Mouse (Mus musculus) heart, adult 11 months (tissue): ENCODE results near the gene Epn2.

Experiments
- DNase-seq: peaks from one replicate; pipeline ENCODE4 v3.0.0; 2022

Epn2 gene

DNA sequence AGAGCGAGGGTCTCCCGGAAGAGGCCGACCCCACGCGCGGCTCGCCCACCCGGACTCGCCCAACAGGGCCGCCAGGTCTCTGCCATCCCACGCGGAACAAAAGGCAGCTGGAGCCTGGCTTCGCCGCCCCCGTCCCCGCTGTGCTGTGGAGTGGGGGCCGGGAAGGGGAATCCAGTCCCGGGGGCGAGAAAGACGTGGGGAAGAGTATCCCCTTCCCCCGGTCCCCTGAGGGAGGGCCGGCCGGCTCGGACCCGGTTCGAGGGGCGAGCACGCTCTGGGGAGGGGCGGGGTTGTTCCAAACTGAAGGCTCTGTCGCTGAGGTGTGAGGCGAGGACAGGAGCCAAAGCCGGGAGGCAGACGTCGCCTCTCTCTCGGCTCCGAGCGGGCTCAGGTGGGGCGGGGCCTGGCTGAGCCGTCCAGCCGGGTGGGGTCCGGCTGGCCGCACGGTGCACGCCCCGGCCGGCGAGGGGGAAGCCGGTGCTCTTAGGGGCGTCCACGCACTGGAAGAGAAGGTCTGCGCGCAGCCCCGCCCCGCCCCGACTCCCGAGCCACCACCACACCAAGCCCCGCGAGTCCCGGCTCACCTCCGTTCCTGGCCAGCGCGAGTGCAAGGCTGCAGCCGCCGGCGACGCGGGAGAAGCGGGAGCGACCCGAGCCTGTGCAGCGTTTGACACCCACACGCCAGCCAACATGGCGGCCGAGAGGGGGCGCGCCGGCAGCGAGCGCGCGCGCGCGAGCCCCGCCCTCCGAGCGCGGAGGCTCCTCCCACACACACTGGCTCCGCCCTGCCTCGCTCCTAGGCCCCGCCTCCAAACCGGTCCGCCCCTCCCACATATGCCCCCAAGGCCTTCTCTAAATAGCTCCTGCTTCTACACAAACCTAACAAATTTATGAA lies at the start of gene Epn2:
TSS of gene Epn2 (minus strand) at position 705 of the 895 bp plus-strand sequence.
- peak; percentile 99 for DNase-seq

DNA sequence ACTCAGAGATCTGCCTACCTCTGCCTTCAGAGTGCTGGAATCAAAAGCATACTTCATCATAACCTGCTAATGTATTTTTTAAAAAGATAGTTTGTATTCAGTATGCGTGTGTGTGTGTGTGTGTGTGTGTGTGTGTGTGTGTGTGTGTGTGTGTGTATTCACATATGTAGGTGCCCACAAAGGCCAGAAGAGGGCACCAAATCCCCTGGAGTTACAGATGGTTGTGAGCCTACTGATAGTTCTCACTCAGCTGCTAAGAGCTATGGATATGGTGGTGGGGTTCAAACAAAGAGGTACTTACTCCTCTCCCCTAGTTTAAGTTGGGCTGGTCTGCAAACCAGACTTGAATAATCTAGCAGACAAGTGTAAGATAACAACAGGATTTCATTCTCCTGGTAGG lies 47.0 kb upstream of the Epn2 start:
- DNase-seq, result no peak

DNA sequence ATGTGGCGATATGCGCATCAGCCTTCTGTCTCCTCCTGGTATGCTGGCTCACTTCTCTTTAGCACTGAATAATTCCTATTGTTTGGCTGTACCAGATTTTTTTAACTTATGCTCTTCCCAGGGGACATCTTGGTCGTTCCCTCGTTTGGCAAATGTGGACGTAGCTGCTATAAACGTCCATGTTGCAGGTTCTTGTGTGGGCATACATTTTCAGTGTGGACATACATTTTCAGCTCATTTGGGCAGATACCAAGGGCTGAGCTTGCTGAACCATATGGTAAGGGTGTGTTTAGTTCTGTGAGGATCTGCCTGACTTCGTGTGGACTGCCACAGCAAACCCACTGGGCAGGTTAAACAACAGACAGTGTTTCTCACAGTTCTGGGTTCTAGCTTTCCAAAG lies 45.6 kb upstream of the Epn2 start:
- DNase-seq, result no peak

DNA sequence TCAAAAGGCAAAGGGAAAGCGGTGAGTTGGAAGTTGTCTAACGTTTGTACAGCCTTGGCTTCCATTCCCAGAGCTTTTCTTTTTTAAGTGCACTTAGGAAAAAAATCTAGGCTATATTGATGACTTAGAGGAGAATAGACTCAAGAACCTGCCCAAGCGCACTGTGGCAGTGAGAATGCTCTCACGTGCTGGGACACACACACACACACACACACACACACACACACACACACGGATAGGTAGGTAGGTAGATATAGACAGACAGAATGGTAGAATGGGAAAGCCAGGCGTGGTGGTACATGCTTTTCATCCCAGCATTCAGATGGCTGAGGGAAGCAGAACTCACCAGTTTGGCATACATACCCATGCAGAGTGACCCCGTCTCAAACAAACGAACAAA lies 41.3 kb upstream of the Epn2 start:
- DNase-seq, result no peak

DNA sequence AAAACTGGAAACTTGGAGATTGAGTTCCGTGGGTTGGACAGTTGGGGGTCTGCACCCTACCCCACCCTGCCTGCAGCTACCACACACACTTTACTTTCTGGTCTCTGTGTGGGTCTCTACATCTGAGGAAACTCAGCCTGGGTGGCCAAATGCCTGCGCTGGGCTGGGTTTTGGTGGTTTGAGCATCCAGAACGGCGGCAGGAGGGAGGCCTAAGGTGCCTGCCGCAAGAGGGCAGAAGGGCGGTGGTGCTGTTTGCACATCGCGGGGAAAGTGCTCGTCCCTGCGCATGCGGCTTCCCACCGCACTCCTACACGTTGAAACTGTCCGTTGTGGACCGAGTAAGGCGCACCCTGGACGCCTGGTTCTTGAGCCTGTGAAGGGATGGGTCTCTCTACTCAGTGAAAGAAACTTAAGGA lies 40.8 kb upstream of the Epn2 start:
- peak; percentile 99 for DNase-seq

DNA sequence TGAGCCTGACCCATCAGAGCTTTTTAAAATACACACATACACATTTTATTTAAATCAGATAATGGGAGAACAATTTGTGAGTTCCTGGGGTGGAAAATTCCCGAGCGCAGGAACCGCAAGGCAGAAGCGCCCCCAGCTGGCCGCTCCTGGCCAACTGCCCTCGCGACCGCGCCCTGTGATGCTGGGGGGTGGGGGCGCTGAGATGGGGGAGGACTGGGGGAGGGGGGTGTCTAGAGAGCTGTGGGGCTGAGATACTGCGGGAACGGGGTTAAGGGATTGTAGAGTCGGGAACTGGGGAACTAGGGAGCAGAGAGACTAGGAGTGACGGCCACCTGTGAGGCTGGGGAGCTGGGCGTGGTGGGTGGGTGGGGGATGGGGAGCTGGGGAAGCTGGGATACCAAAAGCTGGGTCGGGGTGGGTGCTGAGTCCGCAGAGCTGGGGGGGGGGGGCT lies 40.3 kb upstream of the Epn2 start:
- DNase-seq, result peak; percentile 98

DNA sequence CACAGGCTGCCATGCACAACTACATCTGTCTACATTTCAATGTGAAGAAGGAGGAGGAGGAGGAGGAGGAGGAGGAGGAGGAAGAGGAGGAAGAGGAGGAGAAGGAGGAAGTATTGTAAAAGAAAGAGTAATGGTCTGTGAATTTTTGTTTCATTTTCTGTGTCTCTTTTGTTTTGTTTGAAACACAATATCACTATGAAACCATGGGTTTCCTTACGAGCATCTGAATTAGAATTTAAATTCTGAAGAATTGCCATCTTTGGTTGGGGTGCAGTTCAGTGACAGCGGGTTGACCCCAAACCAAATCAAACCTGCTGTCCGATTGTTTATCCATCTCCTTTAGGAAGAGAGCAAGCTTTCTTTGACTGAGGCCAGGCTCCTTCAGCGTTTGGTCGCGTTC lies 39.9 kb upstream of the Epn2 start:
- DNase-seq, result peak; percentile 69

DNA sequence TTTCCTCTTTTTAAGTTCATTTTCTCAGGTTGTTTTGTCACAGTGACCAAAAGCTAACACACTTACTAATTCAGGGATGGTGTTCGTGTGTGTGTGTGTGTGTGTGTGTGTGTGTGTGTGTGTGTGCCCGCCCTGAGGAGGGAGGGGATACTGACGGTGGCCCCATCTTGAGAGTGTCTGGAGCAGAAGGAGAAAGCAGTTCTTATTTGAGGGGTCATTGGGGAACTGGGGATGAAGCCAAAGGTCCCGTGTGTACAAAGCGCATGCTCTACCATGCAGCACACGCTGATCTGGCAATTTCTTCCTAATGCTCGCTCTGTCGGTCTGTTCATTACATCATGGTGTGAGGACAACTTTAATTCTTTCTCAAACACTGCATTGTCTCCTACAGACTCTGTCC lies 39.1 kb upstream of the Epn2 start:
- DNase-seq, result peak; percentile 91

DNA sequence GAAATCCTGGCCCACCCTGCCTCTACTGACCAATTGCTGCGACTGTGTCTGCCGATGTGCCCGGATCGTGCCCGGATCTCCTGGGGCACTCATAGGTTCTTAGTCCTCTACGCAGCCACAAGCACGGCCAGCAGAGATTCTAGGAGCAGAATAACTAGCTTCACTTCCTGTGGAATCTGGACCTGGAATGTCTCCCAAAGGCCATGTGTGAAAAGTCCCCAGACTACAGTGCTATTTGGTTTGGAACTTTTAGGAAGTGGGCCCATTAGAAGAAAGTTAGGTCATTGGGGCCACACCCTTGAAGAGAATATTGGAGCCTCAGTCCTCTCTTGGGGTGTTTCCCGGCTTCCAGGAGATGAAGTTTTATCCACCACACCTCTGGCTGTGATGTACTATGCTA lies 38.6 kb upstream of the Epn2 start:
- peak; percentile 98 for DNase-seq

DNA sequence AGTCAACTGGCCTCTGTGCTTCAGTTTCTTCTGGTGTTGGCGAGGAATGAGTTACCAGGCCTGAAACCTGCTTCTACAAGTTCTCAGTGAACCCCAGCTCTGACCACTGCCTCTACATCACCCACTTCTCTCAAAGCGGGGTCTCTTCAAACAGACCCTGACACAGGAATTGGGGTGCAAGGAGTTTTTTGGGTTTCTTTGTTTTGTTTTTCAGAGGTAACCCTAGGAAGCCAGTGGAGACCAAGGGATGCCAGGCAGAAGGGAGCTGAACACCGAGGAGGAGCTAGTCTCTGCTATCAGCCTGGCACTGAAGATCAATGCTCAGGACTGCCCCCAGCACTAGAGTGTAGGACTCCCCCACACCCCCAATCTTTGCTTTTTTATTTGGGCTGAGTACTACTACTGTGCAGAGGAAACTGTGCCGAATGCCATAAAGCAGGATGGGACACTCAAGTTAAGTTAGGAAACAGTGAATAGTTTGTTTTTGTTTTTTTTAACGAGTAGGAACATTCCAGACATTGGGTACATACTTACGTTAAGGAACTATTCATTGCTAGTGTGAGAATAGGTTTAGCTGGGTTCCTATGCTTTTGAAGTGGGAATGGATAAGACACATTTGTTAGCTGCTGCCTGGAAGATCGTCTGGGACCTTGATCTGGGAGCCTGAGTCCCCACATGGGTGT lies 37.9 kb upstream of the Epn2 start:
- DNase-seq, result peak; percentile 91

DNA sequence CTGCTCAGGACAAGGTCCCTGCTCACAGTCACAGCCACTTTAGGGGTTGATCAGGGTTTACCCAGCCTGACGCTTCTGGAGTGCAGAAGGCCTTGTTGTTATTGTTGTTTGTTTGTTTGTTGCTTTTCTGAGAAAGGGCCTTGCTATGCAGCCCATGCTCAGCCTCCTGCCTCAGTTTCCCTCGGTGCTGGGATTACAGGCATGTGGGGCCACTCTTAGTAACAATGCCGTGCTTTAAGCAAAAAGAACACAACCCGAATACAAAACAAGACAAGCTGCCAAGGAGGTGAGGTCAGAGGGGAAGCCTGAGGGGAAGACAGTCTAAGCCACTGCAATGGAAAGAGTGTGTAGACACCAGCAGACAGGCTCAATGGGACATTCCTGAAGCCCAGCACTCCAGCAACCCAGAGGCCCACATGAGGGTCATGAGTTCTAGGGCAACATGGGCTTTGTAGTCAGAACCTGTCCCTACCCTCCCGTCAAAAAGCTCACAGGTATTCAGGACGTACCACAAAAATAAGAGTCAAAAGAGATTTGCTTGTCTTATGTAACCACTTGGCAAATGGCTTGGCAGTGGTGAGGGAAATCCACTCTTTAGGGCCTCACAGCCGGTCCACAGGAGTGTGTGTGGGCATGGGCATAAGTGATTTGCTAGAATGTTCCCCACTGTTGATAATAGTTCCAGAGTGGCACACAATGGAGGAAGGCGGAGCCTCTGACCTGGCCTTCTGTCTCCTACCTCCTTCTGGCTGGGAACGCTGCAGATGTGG lies 37.2 kb upstream of the Epn2 start:
- DNase-seq, result peak; percentile 95

DNA sequence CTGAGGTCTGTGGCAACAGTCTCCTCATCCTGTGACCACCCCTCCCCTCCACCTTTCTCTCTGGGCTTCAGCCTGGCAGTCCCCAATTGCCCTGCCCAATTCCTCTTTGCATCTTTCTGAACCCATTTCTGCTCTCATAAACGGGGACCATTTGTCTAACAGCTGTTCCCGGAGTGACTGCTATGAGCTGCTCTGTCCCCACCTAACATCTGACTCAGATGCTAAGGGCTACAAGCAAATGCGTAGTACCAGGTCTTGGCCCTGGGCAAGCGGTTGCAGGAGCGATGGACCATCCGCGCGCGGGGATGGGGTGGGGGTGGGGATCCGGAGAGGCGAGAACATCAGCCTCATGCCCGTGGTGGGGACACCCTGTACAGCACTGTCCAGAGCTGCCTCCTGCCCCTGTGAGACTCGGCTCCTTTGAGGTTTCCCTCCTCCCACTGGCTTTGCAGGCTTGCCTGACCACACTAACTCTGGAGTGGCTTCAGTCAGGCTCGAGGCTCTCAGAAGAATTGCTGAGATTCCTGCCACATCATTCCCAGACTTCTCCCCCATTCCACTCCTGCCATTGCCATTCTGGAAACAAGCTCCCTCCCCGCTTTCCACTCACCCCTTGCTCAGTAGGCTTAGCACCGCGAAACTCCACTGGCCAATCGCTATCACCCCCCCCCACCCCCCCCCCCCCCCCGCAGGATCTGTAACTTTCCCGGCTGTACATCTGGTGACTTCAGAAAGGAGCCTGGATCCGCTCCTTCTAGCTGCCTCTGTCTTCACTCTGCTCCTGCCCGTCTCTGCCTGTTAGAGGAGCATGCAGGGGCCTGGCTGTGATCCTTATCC lies 36.4 kb upstream of the Epn2 start:
- DNase-seq, result peak; percentile 96

DNA sequence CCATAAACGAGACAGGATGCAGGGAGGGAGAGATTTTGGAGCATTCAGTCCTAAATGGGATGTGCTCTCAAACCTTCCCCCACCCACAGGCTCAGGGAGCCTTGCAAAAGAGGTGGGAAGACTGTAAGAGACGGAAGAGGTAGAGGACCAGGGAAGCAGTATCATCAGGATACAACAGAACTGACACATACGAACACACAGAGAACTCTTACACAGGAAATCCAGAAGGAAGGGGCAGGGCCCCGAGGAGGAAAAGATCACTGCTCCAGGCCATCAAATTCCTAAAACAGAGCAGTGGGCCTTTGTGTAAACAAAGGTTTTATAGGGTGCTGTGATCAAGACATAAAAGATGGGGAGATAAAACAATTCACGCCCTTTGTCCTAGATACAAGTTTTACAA lies 34.9 kb upstream of the Epn2 start:
- DNase-seq, result peak; percentile 96

DNA sequence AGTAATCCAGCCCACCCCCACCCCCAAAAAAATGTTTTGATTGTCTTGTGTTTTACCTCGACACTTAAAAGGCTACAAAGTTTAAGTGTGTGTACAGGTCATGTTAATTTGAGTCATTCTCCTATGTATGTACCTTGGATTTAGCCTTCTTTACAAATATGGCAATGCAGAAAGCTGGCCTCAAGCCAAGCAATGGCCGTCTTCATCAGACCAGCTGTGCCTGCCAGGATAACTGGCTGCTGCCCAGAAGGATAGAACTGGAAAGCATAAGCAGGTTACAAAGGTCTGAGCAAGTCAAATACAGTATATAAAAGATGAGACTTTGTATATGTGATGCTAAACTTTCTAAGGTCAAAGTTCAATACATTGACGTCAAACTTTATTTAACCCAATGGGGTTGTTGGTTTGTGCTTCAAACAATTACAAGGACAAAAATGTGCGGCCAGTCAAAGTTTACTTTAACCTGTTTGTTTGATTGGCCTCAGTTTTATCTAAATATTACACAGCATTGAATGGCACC lies 32.7 kb upstream of the Epn2 start:
- DNase-seq, result peak; percentile 87

DNA sequence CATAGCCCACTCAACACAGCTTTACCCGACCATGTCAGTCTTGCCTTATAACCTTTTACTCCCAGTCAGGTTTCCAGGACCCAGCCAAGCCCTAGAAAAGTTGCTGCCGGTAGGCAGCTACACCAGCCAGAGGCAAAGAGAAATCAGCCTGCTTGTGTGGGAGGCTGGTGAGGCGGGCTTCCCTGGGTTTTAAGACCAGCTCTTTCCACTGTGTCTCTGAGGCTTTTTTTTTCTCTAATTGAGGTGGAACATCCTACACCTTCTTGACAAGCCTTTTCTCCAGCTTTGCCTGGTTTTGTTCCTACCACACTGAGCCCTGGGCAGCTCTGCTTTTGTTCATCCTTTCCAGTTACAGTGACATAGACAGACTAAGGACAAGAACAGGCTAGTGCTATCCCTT lies 31.7 kb upstream of the Epn2 start:
- peak; percentile 58 for DNase-seq

DNA sequence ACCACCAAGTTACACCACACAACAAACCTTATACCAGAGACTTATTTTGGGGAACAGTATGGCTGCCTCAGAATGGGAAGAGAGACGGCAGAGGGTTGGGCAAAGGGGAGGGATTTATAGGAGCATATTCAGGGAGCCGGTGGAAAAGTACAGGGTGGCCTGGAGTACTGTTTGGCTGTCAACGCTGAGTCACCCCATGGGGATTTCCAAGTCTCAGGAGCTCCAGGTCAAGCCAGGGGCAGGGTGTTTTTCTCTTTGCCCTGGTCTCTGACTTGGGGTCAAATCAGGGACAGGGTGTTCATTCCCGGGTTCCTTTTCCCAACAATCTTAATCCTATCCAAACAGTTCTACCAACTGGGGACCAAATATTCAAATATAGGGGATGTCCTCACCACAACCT lies 28.6 kb upstream of the Epn2 start:
- DNase-seq, result peak; percentile 94

DNA sequence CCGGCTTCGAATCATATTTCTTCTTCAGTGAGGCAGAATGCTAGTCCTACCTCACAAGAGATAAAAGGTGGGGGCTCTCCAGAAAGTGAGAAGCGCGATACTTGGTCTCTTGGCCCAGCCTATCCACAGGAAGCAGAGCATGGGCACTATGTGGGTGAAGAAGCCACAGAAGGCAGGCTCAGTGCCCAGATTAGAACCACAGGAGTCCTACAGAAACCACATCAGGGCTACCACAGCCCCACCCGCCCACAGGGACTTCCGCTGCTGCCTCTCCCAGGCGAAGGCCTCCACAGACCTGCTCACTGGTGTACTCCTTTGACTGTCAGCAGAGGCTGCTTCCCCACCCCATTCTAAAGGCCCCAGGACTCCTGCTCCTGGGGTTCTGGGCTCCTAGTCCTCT lies 23.2 kb upstream of the Epn2 start:
- DNase-seq, result peak; percentile 91

DNA sequence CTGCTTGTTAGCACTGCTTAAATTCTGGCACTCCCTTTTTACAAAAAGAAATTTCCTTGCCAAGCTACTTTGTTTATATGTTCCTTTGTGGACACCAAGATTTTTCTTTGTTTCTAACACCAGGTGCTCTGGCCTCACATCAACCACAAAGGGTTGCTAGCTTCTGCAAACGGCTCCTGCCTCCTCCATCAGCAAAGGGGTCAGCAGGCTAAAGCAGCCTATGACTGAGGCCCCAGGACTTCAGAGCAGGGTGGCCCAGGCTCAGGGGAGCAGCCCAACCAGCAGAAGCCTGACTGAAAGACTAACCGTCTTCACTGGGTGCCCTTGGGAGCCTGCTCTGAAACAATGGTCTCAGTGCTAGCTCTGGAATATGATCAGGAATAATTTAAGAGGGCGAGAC lies 22.0 kb upstream of the Epn2 start:
- peak; percentile 93 for DNase-seq

DNA sequence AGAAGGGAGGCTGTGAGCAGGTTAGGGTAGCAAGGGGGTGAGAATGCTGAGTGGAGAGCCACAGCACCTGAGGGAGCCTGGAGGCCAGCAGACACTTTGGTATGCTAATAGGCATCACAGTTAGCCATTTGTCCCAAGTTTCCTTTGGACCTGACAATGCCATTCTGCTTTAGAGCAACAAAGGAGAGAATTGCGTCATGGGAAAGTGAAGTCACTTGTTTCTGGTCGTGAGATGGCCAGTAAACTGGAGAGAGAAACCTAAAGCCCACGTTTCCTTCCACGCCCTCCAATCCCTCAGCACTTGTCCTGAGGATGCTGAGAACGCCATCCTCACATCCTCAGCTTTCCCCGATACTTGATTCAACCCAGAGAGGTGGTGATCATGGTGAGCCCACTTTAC lies 18.9 kb upstream of the Epn2 start:
- no peak for DNase-seq

DNA sequence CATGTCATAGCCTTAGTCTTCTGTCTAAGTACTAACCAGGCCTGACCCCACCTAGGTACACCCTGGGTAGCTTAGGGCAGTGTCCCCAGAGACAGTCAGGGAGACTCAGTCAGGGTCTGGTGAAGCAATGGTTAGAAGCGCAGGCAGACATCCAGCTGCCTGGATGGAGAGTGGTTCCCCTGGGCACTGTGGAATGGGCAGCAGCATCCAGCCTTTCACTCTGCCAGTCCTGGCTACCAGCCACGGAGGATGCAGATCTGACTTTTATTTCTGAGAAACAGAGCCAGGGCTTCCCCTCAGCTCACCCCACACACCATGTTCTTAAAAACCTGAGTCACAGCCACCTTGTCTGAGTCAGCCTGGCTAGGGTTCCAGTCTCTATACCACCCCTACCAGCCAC lies 18.0 kb upstream of the Epn2 start:
- DNase-seq, result peak; percentile 91

DNA sequence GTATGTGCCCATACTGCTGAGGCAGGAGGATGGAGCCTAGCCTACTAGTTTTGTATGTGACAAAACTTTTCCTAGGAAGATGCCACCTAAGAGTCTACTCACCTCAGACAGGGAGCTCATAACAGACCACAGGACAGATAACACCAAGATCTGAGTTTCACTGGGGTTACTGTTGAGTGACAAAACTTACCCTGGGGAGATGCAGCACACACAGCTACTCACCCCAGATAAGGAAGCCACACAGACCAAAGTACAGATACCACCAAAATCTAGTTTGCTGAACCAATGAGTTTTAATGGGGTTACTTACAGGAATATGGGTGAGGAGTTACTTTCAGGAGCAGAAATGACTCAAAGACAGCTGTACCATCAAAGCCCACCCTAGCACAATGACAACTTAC lies 13.6 kb upstream of the Epn2 start:
- no peak for DNase-seq

DNA sequence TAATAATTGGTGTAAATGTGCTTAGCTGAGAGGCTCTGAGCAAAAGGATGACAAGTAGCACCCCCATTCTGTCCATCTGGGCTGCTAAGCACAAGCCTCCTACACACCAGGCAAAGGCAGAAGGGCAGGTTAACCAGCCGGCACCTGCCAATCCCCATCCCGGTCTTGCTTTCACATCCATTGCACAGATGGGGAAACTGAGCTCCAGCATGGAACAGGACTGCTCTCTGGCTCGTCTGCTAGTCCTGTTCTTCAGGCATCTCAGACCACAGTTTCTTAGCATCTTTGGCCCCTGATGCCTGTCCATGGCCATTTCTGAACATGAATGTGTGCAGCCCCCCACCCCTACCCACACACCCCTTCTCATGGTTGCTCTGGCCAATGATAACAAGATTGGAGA lies 12.6 kb upstream of the Epn2 start:
- peak; percentile 91 for DNase-seq
